Mouse (Mus musculus) kidney, postnatal 4 days (tissue): ENCODE data around the gene Tepp.
A peak's percentile ranks its signal among the peaks of the same experiment; 100 is the strongest.

Experiments
- DNase-seq, 2 experiments: peaks; one replicate each; pipeline ENCODE4 v3.0.0; 2021; ENCODE audit warnings: mixed read lengths in 2 of 2

Tepp gene

GRCm38 (mm10) chr8:95369581-95370326 lies 59.4 kb downstream of the Tepp start:
- DNase-seq, result peak; percentile 33 to 55

GRCm38 (mm10) chr8:95373389-95374002 lies 63.1 kb downstream of the Tepp start:
- DNase-seq, result no peak

GRCm38 (mm10) chr8:95374429-95374828 lies 64.1 kb downstream of the Tepp start:
- DNase-seq, result no peak

GRCm38 (mm10) chr8:95375374-95375930 lies 65.1 kb downstream of the Tepp start:
- DNase-seq, result no peak
